Mouse (Mus musculus) heart, postnatal 14 days (tissue): ENCODE measurements at regions not wholly inside any gene's neighbourhood (a gene's known extent, or its start where the extent isn't known, plus 50 kb on each side); places are given as distances from the start of the nearest gene placed in this dataset.
A peak's percentile ranks its signal among the peaks of the same experiment; 100 is the strongest.

Experiments
- DNase-seq, 2 experiments: peaks; one replicate each; pipeline ENCODE4 v3.0.0; 2021 to 2022
- intact Hi-C: fragments of 180-260 bp; cut with DNase I; formaldehyde crosslinking; loops from one replicate; pipeline ENCODE4 v1.15.1; 2025
- microRNA-seq, 2 experiments: library from miRNA; unstranded; fragments of <30 nt; microRNA quantifications; one replicate each; pipeline ENCODE4 v1.2.0; 2021 to 2022

DNA sequence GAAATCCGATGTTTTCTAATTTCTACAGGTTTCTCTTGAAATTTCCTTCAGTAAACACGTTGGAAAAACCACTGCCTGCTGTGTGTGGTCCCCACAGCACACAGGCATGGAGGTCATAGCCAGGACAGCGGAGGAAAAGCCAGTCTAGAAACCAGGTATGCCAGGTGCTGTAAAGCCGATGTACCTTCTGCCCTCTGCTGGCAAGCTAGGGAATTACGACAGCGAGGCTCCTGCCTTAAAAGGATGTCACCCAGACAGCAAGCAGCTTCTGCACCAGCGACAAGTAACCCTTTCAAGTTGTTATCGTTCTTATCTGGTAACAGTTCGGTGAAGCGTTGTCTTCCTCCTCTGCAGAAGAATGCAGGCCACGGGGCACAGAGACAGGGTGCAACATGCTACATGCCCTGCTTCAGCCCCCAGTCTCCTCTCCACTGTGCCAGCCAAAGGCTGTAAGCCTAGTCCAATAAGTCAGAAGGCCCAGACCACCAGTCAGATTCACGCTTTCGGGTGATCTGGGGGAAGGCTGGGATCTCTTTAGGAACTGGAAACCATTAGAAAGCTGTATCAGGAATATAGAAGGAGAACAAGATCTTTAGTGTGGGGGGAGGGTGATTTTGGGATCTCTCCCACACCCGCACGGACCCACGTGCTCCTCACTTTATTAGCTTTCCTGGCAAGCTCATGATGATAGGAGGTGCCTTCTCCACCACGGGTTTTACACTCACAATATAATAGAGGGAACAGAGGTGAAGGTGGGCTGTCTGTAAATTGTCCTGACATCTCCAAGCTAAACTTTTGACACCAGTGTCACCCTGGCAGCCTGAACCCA lies 79.9 kb upstream of the Elac2 start:
- intact Hi-C loops, result loop anchor here (5.0 kb wide), 2 partner anchors 977 to 1497 kb away; partner anchors contain the start of gene Hs3st3b1
- DNase-seq, result peak; percentile 67 to 81

DNA sequence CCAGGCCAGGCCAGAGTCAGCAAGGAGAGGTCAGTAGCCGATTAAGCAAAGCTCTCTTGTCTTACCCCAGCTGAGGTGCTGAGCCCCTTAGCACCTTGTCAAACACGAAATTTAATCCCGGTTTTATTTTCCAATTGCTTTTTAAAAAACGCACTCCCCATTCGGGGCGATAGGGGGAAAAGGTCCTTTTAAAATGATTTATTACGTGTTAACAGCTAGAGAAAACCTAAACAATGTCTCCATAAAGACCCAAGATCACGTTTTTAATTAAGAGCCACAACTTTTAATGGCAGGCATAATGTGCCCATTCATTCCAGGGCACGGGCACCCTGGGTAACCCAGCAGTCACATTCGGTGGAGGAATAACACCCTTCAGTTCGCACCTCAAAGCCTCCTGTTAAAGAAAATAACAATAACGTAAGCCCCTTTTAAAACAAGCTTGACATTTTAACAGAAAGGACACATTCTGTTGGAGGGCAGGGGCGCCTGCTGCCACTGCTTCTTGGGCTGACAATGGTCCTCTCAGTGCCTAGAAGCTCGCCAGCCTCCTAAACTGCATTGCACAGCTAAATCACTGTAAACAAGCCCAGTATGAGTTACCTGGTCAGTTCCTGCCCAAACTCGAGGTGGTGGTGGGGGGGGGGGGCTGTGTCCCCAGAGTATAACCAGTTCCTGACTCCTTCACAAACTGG lies 79.1 kb upstream of the Elac2 start:
- intact Hi-C loops, result loop anchor here (5.0 kb wide), 2 partner anchors 977 to 1497 kb away; partner anchors contain the start of gene Hs3st3b1
- no peak for DNase-seq

- DNase-seq, result peak; percentile 27 to 36
- intact Hi-C loops, result no loop called here
Measured at GRCm38 (mm10) chr11:64916783-64917182, 62.1 kb upstream of the Elac2 start.

GRCm38 (mm10) chr11:64917301-64917700 lies 61.5 kb upstream of the Elac2 start:
- no peak for DNase-seq
- intact Hi-C loops, result no loop called here

- DNase-seq, result no peak
Measured at GRCm38 (mm10) chr11:64924989-64925388, 53.8 kb upstream of the Elac2 start.

DNA sequence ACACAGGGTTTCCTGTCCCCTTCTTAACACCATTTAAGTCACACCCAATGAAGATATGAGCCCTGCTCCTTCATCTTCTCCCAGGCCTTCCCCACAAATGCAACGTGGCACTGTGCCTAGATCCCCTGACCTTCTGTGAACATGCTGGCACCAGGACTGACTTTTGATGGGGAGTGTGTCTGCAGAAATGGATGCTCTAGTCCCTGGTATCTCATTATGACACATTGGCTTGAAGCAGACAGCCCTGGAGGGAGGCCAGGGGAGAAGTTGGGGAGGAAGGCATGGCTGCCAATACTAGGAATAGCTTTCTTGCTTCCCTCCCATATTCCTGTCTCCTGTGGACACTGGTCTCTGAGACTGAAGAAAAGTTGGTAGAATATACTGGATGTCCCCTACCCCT lies 52.9 kb upstream of the Elac2 start:
- DNase-seq, result peak; percentile 15 to 36
- intact Hi-C loops, result no loop called here

More at GRCm38 (mm10) chr11:64924989-64925388, 53.8 kb upstream of the Elac2 start:
- intact Hi-C loops, result no loop called here

Small RNA genes in the stretch of these regions (microRNA-seq; reads per million reads assigned to microRNA genes)
- gene Gm24275, result 0 reads per million in 2 experiments
